Mouse (Mus musculus) MEL (cell line): ENCODE results near the gene Tradd. TPM values are rescaled to one million over a fixed set of nuclear protein-coding genes. Genes with fewer than 3 reads are reported as not detected.

ENCODE experiments used
- DNase-seq: peaks from one replicate; pipeline ENCODE4 v3.0.0; 2011; ENCODE audit warnings: low read depth, low spot score
- H3K27ac ChIP-seq: 2 replicates; pipeline ENCODE4 v1.5.1; 2012; ENCODE audit warnings: low read depth, mild to moderate bottlenecking, control low read depth, low read length, moderate library complexity; ENCODE audit not compliant: control insufficient read depth
- H3K27me3 ChIP-seq, 2 experiments: fragments of 150-350 bp in 1 of 2; sonication (generic) in 1 of 2; 2 replicates each; pipeline ENCODE4 v1.6.1; 2012; ENCODE audit warnings: low read length in 2 of 2, mild to moderate bottlenecking in 2 of 2, improper control_type of control experiment in 1 of 2, moderate library complexity in 1 of 2; ENCODE audit not compliant: insufficient read depth in 2 of 2, control insufficient read depth in 1 of 2
- H3K36me3 ChIP-seq, 2 experiments: 2 replicates each; pipeline ENCODE4 v1.6.1; 2012 to 2014; ENCODE audit warnings: low read length in 2 of 2, improper control_type of control experiment in 1 of 2, inconsistent platforms in 1 of 2, mild to moderate bottlenecking in 1 of 2; ENCODE audit not compliant: insufficient read depth in 2 of 2, control insufficient read depth in 1 of 2
- H3K4me1 ChIP-seq, 2 experiments: fragments of 150-350 bp in 1 of 2; sonication (generic) in 1 of 2; 2 replicates each; pipeline ENCODE4 v1.6.1; 2012; ENCODE audit warnings: low read length in 2 of 2, improper control_type of control experiment in 1 of 2, mild to moderate bottlenecking in 1 of 2; ENCODE audit not compliant: insufficient read depth in 2 of 2, control insufficient read depth in 1 of 2
- H3K4me3 ChIP-seq, 2 experiments: fragments of 150-350 bp in 1 of 2; sonication (generic) in 1 of 2; 2 replicates each; pipeline ENCODE4 v1.5.1; 2012; ENCODE audit warnings: low read depth in 2 of 2, low read length in 2 of 2, mild to moderate bottlenecking in 2 of 2, moderate library complexity in 2 of 2, control low read depth in 1 of 2, improper control_type of control experiment in 1 of 2; ENCODE audit not compliant: control insufficient read depth in 1 of 2, insufficient read depth in 1 of 2
- H3K79me2 ChIP-seq: 2 replicates; pipeline ENCODE4 v1.6.1; 2012; ENCODE audit warnings: mild to moderate bottlenecking, low read length, moderate library complexity; ENCODE audit not compliant: control insufficient read depth, poor library complexity, insufficient read depth
- H3K9ac ChIP-seq: 2 replicates; pipeline ENCODE4 v1.6.1; 2012; ENCODE audit warnings: low read depth, mild to moderate bottlenecking, control low read depth, low read length, moderate library complexity; ENCODE audit not compliant: control insufficient read depth, poor library complexity, severe bottlenecking
- H3K9me3 ChIP-seq: fragments of 150-350 bp; sonication (generic); replicated peaks from 2 replicates; pipeline ENCODE4 v1.6.1; 2012; ENCODE audit warnings: mild to moderate bottlenecking, low read length, improper control_type of control experiment, moderate library complexity; ENCODE audit not compliant: insufficient read depth
- BHLHE40 ChIP-seq: IDR thresholded peaks from 2 replicates; pipeline ENCODE4 v1.6.1; 2012; ENCODE audit warnings: low read depth, mild to moderate bottlenecking, inconsistent platforms, low read length, improper control_type of control experiment, borderline replicate concordance
- CTCF ChIP-seq, 3 experiments: IDR thresholded peaks in 2 of 3; conservative IDR thresholded peaks in 1 of 3; 2 replicates each; pipeline ENCODE4 v1.5.1; 2011 to 2012; ENCODE audit warnings: low read length in 3 of 3, low read depth in 2 of 3, mild to moderate bottlenecking in 2 of 3, improper control_type of control experiment in 1 of 3, inconsistent platforms in 1 of 3, mixed read lengths in 1 of 3, moderate library complexity in 1 of 3; ENCODE audit not compliant: control insufficient read depth in 1 of 3, insufficient read depth in 1 of 3, poor library complexity in 1 of 3, severe bottlenecking in 1 of 3
- E2F4 ChIP-seq: IDR thresholded peaks from 2 replicates; pipeline ENCODE4 v1.6.1; 2011; ENCODE audit warnings: low read depth, low read length, improper control_type of control experiment, borderline replicate concordance
- ETS1 ChIP-seq: IDR thresholded peaks from 2 replicates; pipeline ENCODE4 v1.6.1; 2012; ENCODE audit warnings: low read depth, mild to moderate bottlenecking, inconsistent platforms, low read length, improper control_type of control experiment, moderate library complexity
- GABPA ChIP-seq: IDR thresholded peaks from 2 replicates; pipeline ENCODE4 v1.6.1; 2012; ENCODE audit warnings: low read depth, mild to moderate bottlenecking, inconsistent platforms, low read length, improper control_type of control experiment, moderate library complexity
- GATA1 ChIP-seq: IDR thresholded peaks from 2 replicates; pipeline ENCODE4 v1.6.1; 2011; ENCODE audit warnings: low read depth, low read length, improper control_type of control experiment
- HCFC1 ChIP-seq: IDR thresholded peaks from 2 replicates; pipeline ENCODE4 v1.6.1; 2012; ENCODE audit warnings: low read depth, mild to moderate bottlenecking, inconsistent platforms, low read length, improper control_type of control experiment, moderate library complexity
- KAT2A ChIP-seq: conservative IDR thresholded peaks from 2 replicates; pipeline ENCODE4 v1.6.1; 2012; ENCODE audit warnings: low read depth, low read length, improper control_type of control experiment, inconsistent platforms
- MAFK ChIP-seq: IDR thresholded peaks from 2 replicates; pipeline ENCODE4 v1.6.1; 2011; ENCODE audit warnings: low read depth, mild to moderate bottlenecking, low read length, improper control_type of control experiment, borderline replicate concordance
- MAX ChIP-seq: IDR thresholded peaks from 2 replicates; pipeline ENCODE4 v1.6.1; 2011; ENCODE audit warnings: low read length, improper control_type of control experiment
- MAZ ChIP-seq: IDR thresholded peaks from 2 replicates; pipeline ENCODE4 v1.6.1; 2012; ENCODE audit warnings: low read depth, mild to moderate bottlenecking, inconsistent platforms, low read length, improper control_type of control experiment
- MXI1 ChIP-seq: IDR thresholded peaks from 2 replicates; pipeline ENCODE4 v1.6.1; 2011; ENCODE audit warnings: mild to moderate bottlenecking, low read depth, low read length, improper control_type of control experiment
- MYC ChIP-seq: IDR thresholded peaks from 2 replicates; pipeline ENCODE4 v1.6.1; 2011; ENCODE audit warnings: low read depth, mild to moderate bottlenecking, low read length, improper control_type of control experiment, moderate library complexity
- NELFE ChIP-seq: IDR thresholded peaks from 2 replicates; pipeline ENCODE4 v1.6.1; 2011; ENCODE audit warnings: low read depth, low read length, improper control_type of control experiment
- NRF1 ChIP-seq: IDR thresholded peaks from 2 replicates; pipeline ENCODE4 v1.6.1; 2014; ENCODE audit warnings: low read depth, mild to moderate bottlenecking, inconsistent platforms, low read length, improper control_type of control experiment, moderate library complexity; ENCODE audit not compliant: poor library complexity, insufficient read depth, severe bottlenecking
- POLR2A ChIP-seq, 2 experiments: IDR thresholded peaks; 2 replicates each; pipeline ENCODE4 v1.6.1; 2011 to 2012; ENCODE audit warnings: low read length in 2 of 2, mild to moderate bottlenecking in 2 of 2, control low read depth in 1 of 2, improper control_type of control experiment in 1 of 2, low read depth in 1 of 2, moderate library complexity in 1 of 2; ENCODE audit not compliant: control insufficient read depth in 1 of 2, insufficient read depth in 1 of 2, poor library complexity in 1 of 2
- POLR2AphosphoS2 ChIP-seq: IDR thresholded peaks from 2 replicates; pipeline ENCODE4 v1.6.1; 2011; ENCODE audit warnings: low read length, improper control_type of control experiment
- POLR2AphosphoS5 ChIP-seq: IDR thresholded peaks from 2 replicates; pipeline ENCODE4 v1.6.1; 2012; ENCODE audit warnings: low read depth, borderline replicate concordance, mild to moderate bottlenecking, inconsistent platforms, low read length, moderate library complexity, mixed read lengths
- SIN3A ChIP-seq: IDR thresholded peaks from 2 replicates; pipeline ENCODE4 v1.6.1; 2012; ENCODE audit warnings: low read length, improper control_type of control experiment, inconsistent platforms
- SMC3 ChIP-seq: IDR thresholded peaks from 2 replicates; pipeline ENCODE4 v1.6.1; 2011; ENCODE audit warnings: low read depth, low read length, improper control_type of control experiment
- TAL1 ChIP-seq: IDR thresholded peaks from 2 replicates; pipeline ENCODE4 v1.6.1; 2012; ENCODE audit warnings: mild to moderate bottlenecking, inconsistent platforms, low read length, moderate library complexity, mixed read lengths
- USF1 ChIP-seq: IDR thresholded peaks from 2 replicates; pipeline ENCODE4 v1.6.1; 2014; ENCODE audit warnings: low read depth, mild to moderate bottlenecking, inconsistent platforms, low read length, improper control_type of control experiment, moderate library complexity
- USF2 ChIP-seq, 2 experiments: IDR thresholded peaks; 2 replicates each; pipeline ENCODE4 v1.6.1; 2011 to 2012; ENCODE audit warnings: improper control_type of control experiment in 2 of 2, low read length in 2 of 2, borderline replicate concordance in 1 of 2, inconsistent platforms in 1 of 2, low read depth in 1 of 2, mild to moderate bottlenecking in 1 of 2; ENCODE audit not compliant: insufficient read depth in 1 of 2
- ZC3H11A ChIP-seq: IDR thresholded peaks from 2 replicates; pipeline ENCODE4 v1.6.1; 2012; ENCODE audit warnings: low read depth, mild to moderate bottlenecking, inconsistent platforms, low read length, improper control_type of control experiment
- ZNF384 ChIP-seq: IDR thresholded peaks from 2 replicates; pipeline ENCODE4 v1.6.1; 2012; ENCODE audit warnings: low read depth, mild to moderate bottlenecking, inconsistent platforms, low read length, improper control_type of control experiment
- polyA plus RNA-seq, 2 experiments: library from polyadenylated mRNA; stranded (reverse) in 1 of 2; unstranded in 1 of 2; fragments of >175 nt in 1 of 2; fragments of >200 nt in 1 of 2; gene quantifications; 2 replicates each; pipeline versions ENCODE4 v1.2.1 to v1.2.4; 2012; ENCODE audit warnings: low replicate concordance in 2 of 2, low read depth in 1 of 2; ENCODE audit not compliant: insufficient read length in 2 of 2, insufficient read depth in 1 of 2, missing spikeins in 1 of 2
- total RNA-seq: library from RNA; depleted of rRNA; stranded (reverse); fragments of 300-350 nt; gene quantifications from 2 replicates; pipeline ENCODE4 v1.2.3, GENCODE M21; 2012

Tradd gene
- total and polyA plus RNA-seq, 3 experiments: 31.0 to 33.5 TPM; not detected in 1

DNA sequence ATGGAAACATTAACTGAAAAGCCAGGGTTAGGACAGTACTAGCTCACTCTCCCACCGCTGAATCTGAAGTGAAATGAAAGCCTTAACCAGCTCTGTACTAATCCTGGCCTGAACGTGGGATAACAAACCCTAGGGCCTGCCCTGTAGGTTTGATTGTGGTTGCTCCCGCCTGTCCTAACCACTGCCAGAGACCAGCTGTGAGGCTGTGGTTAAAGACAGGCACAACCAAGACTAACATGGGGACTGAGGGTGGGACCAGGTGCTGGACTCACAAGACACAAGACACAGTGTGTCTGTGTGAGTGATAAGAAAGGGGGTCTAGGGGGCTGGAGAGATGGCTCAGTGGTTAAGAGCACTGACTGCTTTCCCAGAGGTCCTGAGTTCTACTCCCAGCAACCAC, 16.2 kb upstream of the Tradd start:
- no peaks in the 10 kb centered on the region for H3K79me2 ChIP-seq
- H3K27ac ChIP-seq: no peak overlapping the region
- H3K4me3 ChIP-seq: no peak overlapping the region
- H3K9ac ChIP-seq: no peak overlapping the region
- DNase-seq: no peak
- H3K4me1 ChIP-seq: peaks cover 12 to 38% of the 10 kb centered on the region in 2 experiments
- peaks cover 0 to 27% of the 10 kb centered on the region in 2 experiments; a peak in 2 of 4 replicates for H3K36me3 ChIP-seq
- H3K27me3 ChIP-seq: no peaks in the 10 kb centered on the region
- no peaks in the 10 kb centered on the region for H3K9me3 ChIP-seq
- TF ChIP-seq HCFC1: no peak
- TF ChIP-seq POLR2AphosphoS2: no peak
- TF ChIP-seq GATA1: no peak
- TF ChIP-seq MYC: no peak
- no peak for TF ChIP-seq NRF1
- TF ChIP-seq NELFE: no peak
- no peak for TF ChIP-seq TAL1
- no peak for TF ChIP-seq ZNF384
- TF ChIP-seq KAT2A: no peak
- no peak for TF ChIP-seq POLR2AphosphoS5
- TF ChIP-seq MXI1: no peak
- TF ChIP-seq SMC3: no peak
- TF ChIP-seq MAX: no peak
- TF ChIP-seq MAFK: no peak
- TF ChIP-seq GABPA: no peak

DNA sequence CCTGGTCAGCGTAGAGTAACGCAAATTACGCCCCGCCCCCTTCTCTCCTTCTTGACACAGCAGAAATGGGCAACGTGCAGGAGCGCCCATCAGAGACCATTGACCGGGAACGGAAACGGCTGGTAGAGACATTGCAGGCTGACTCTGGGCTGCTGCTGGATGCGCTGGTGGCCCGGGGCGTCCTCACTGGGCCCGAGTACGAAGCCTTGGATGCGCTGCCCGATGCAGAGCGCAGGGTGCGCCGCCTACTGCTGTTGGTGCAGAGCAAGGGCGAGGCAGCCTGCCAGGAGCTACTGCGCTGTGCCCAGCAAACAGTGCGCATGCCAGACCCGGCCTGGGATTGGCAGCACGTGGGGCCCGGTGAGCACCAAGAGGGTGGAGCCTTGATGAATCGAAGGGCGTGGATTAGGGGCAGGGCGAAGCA, 14.5 kb upstream of the Tradd start:
- TF ChIP-seq HCFC1: peak; percentile 39; the same call in 1 of the 2 replicates
- TF ChIP-seq MAZ: no peak
- peak; percentile 32; the same call in 1 of the 2 replicates for TF ChIP-seq NELFE
- TF ChIP-seq E2F4: no peak
- TF ChIP-seq MXI1: peak; percentile 94
- TF ChIP-seq POLR2A (IDR thresholded peaks at IDR 0.05; ENCODE audit: control insufficient read depth in 1 of 2, insufficient read depth in 1 of 2, low read depth in 1 of 2, low read length in 2 of 2, poor library complexity in 1 of 2): peak in 1 of 2 experiments; percentile 72; a peak in 2 of 4 replicates
- TF ChIP-seq BHLHE40: peak; percentile 75; the same call in 1 of the 2 replicates
- peak in 2 of 3 experiments; percentile 34 to 37; a peak in 4 of 6 replicates for TF ChIP-seq CTCF (IDR thresholded peaks at IDR 0.05 in 2 of 3, conservative IDR thresholded peaks at IDR 0.05 in 1 of 3; ENCODE audit: control insufficient read depth in 1 of 3, insufficient read depth in 1 of 3, low read depth in 2 of 3, low read length in 3 of 3, poor library complexity in 1 of 3, severe bottlenecking in 1 of 3)
- peak; percentile 23; the same call in 1 of the 2 replicates for TF ChIP-seq ETS1
- TF ChIP-seq POLR2AphosphoS2: 0 out of 2 replicates have a peak, but pooled peaks have one; percentile 48
- 0 out of 4 replicates have a peak, but pooled peaks of 1 of the 2 experiments have one; percentile 26 for TF ChIP-seq USF2 (IDR thresholded peaks at IDR 0.05; ENCODE audit: borderline replicate concordance in 1 of 2, insufficient read depth in 1 of 2, low read depth in 1 of 2, low read length in 2 of 2)
- peak; percentile 81 for TF ChIP-seq NRF1
- no peak for TF ChIP-seq ZC3H11A
- peak; percentile 83; the same call in 1 of the 2 replicates for TF ChIP-seq MYC
- TF ChIP-seq SIN3A: peak; percentile 85
- peak; percentile 89 for TF ChIP-seq USF1
- peak; percentile 93 for TF ChIP-seq MAX
- TF ChIP-seq ZNF384: no peak
- TF ChIP-seq, all 39 proteins: peak for 14
- DNase-seq: peak; percentile 91
- Histone ChIP-seq H3K4me3 (peak overlapping the region; percentile 40 to 49), H3K9me3 (no peaks in the 10 kb centered on the region), H3K9ac (peak overlapping the region; percentile 44), H3K27ac (0 out of 2 replicates have a peak overlapping the region, but pooled peaks have one; percentile 13), H3K4me1 (peaks cover 12 to 38% of the 10 kb centered on the region in 2 experiments), H3K27me3 (no peaks in the 10 kb centered on the region), H3K79me2 (no peaks in the 10 kb centered on the region), H3K36me3 (peaks cover 0 to 27% of the 10 kb centered on the region in 2 experiments; a peak in 2 of 4 replicates)
